Mouse (Mus musculus) left cerebral cortex, postnatal 4 days (tissue): ENCODE results near the gene Gspt1. TPM values are rescaled to one million over a fixed set of nuclear protein-coding genes. Genes with fewer than 3 reads are reported as not detected.
"Not testable (repeated sequence)": the region's sequence is repeated elsewhere in the genome, so short reads cannot be mapped to it uniquely, and the experiment has no call there.

ENCODE experiments used
- DNase-seq: peaks from one replicate; pipeline ENCODE4 v3.0.0-alpha.2; 2022
- intact Hi-C: fragments of 180-260 bp; cut with DNase I; formaldehyde crosslinking; loops from one replicate; pipeline ENCODE4 v1.15.1; 2025
- total RNA-seq, 2 experiments: library from RNA; stranded (reverse); gene quantifications; 2 replicates each; pipeline ENCODE4 v1.2.3; 2021

The Gspt1 gene
- 100 to 1,000 TPM; 116 to 125 TPM for total RNA-seq

- DNase-seq: peak; percentile 99
- intact Hi-C loops: loop anchor here (5.0 kb wide), 1 partner anchor 163 kb away; no protein-coding TSS in a partner anchor
Observed at GRCm38 (mm10) chr16:11253898-11254722, at the start of gene Gspt1. Gspt1 (minus strand) TSS chr16:11254325.

GRCm38 (mm10) chr16:11303741-11304140, 49.6 kb upstream of the Gspt1 start:
- no peak for DNase-seq
- intact Hi-C loops: no loop called here

DNA sequence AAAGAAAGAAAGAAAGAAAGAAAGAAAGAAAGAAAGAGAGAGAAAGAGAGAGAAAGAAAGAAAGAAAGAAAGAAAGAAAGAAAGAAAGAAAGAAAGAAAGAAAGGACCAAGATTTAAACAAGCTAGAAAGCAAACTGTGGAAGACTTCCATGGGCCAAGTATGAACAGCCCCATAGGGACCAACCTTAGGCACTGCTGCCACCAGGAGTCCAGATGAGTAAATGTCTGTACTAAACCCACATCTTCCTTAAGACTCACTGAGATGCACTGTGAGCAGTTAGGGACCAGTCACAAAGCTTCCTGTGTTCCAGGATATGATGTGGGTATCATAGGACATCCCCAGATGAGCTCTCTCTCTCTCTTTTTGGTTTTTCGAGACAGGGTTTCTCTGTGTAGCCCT, 43.6 kb upstream of the Gspt1 start:
- intact Hi-C loops, DNase-seq: not testable (repeated sequence)

DNA sequence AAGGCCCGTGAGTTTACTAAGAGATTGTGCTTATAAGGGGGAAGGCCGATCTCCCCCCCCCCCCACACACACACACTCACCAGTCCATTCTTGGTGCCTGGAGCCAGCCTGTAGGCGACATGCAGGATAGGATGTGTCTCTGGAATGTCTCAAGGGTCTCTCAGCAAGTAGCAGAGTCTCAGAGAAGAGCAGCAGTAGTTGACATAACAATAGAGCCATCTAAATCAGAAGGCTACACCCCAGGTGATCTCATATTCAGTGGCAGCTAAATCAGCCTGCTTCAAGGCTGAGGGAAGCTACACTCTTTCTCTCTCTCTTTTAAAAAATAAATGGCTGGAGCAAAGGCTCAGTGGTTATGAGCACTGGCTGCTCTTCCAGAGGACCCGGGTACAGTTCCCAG, 41.5 kb upstream of the Gspt1 start:
- intact Hi-C loops, DNase-seq: not testable (repeated sequence)

DNA sequence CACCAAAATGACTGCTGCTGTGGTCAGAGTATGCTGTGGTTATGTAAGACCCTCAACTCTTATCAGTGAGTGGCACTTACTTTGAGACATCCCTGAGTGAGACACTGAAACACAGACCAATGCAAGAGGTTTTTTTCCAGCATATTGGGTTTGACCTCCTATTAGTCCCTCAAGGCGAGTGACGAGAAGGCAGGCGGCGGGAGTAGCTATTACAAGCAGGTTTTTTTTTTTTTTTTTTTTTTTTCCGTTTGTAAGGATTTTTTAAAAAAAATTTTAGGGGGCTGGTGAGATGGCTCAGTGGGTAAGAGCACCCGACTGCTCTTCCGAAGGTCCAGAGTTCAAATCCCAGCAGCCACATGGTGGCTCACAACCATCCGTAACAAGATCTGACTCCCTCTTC, 34.7 kb upstream of the Gspt1 start:
- DNase-seq, intact Hi-C loops: not testable (repeated sequence)

GRCm38 (mm10) chr16:11285949-11286348, 31.8 kb upstream of the Gspt1 start:
- no peak for DNase-seq
- intact Hi-C loops: no loop called here

DNA sequence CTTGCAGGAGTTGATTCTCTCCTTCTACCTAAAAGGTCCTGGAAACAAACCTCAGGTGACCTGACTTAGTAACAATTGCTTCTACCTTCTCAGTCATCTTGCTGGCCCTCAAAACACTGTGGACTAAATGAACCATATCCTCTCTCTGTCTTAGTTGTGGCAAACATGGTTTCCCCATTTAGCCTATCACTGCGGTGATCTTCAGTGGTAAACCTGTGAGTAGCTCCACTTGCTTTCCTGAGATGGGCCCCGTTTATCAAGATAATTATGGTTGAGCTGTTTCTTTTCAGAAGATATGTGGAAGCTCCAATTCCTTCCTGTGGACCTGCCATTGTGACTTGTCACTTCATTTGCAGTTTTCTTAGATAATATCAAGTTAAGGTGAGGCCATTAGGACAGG, 30.8 kb upstream of the Gspt1 start:
- intact Hi-C loops: no loop called here
- no peak for DNase-seq

DNA sequence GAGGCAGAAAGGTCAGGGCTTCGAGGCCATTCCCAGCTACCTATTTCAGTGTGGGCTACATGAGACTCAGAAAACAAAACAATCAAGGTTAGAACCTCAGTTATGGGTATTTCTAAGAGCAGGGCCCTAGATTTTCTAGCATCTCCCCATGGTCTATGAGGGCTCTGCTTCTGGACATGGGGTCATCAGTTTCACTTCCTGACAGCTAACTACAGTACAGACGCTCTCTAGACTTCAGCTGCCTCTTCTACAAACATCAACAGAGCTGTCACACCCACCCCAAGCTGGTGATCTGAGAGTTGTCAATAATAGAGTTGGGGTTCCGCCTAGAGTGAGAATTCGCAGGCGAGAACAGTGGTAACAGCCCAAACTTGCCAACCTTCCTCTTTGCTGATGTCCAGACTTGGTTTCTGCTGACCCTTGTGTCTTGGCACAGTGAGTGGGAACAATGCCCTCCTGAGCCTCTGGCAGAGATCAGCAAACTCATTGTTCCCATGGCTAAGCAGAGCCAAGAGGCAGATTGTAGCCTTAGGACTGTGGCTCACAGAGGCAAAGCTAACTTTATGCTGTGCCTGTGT, 28.6 kb upstream of the Gspt1 start:
- intact Hi-C loops: no loop called here
- no peak for DNase-seq

- no peak for DNase-seq
- intact Hi-C loops: no loop called here
Observed at GRCm38 (mm10) chr16:11278778-11279177, 24.7 kb upstream of the Gspt1 start.

DNA sequence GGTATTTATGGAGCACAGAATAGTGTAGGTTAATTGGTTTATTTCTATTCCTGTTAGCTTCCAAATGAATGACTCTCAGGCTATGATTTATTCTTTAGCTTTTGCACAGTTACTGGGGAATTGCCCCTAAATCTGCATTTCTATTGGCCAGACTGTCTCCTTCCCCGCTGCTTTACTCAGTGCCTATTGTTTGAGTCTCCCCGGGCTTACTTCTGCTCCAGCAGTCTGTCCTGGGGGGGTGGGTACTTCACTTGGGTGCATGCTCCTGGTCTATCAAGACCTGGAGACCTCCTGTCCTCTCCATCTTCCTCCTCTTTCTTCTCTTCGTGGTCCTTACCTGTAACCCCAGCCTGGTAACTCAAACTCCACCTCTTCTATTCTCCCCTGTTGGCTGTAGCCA, 22.8 kb upstream of the Gspt1 start:
- no peak for DNase-seq
- intact Hi-C loops: no loop called here

DNA sequence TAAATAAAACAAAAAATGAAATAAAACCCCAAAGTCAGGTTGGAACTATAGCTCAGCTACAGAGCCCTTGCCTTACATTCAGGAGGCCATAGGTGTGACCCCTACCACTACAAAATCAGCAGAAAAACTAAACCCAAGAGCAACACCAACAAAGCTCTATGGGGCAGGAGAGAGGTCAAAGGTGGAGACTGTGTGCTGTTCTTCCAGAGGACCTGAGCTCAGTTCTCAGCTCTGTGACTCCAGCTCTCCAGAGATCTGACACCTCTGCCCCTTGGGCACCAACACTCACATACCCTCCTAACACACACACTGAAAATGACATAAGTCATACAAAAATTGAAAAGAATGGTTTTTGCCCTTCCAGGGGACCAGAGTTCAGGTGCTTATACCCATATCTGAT, 16.9 kb upstream of the Gspt1 start:
- intact Hi-C loops: no loop called here
- no peak for DNase-seq

DNA sequence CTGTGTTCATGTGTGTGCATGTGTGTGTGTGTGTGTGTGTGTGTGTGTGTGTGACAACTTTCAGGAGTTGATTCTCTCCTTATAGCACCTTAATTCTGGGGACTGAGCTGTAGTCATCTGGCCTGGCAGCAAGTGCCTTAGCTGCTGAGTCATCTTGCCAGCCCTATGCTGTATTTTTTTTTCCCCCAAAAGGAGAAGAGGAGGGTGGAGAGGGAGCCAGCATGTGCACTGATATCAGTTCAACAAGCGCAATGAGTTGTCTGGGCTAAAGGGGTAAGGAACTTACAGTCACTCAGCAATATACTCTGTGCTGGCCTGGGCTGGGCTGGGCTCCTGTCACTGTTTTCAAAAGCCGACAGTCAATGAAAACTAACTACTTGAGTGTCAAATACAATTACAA, 16.5 kb upstream of the Gspt1 start:
- DNase-seq: no peak
- intact Hi-C loops: no loop called here

DNA sequence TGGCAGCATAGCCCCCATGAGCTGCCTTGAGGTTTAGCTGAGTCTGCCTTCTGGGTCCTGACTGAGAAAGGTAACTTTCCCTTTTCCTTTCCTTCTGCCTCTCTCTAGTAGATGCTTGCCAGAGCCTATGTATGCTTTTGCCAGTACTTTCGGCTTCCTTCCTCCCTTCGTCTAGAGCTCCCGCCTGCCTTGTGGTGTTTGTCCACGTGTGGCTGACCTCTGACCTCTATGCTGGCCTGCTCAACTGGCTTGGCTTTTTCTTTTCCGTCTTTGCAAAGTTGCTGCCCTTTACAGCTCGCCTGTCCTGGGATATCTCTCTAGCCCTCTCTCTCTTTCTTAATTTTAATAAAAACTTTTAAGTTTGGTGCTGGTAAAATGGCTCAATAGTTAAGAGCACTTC, 15.7 kb upstream of the Gspt1 start:
- DNase-seq: no peak
- intact Hi-C loops: no loop called here

GRCm38 (mm10) chr16:11266556-11266955, 12.4 kb upstream of the Gspt1 start:
- intact Hi-C loops: no loop called here
- no peak for DNase-seq

DNA sequence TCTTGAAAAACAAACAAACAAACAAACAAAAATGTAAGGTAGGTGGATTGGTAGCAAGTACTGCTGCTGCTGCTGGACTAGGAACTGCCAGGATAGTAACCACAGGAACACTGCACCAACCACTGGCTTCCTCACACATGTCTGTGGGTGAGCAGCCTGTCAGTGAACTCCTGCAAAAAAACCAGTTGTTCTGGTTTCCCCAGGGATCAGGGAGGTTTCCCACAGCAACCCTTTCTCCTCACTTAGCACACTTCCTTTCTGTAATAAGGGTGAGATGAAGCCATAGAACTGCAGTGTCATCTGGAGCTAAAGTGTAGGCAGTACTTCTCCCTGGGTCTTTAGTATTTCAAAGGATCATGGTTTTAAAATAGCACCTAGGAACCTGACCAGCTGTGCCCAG, 9.1 kb upstream of the Gspt1 start:
- DNase-seq: no peak
- intact Hi-C loops: no loop called here

DNA sequence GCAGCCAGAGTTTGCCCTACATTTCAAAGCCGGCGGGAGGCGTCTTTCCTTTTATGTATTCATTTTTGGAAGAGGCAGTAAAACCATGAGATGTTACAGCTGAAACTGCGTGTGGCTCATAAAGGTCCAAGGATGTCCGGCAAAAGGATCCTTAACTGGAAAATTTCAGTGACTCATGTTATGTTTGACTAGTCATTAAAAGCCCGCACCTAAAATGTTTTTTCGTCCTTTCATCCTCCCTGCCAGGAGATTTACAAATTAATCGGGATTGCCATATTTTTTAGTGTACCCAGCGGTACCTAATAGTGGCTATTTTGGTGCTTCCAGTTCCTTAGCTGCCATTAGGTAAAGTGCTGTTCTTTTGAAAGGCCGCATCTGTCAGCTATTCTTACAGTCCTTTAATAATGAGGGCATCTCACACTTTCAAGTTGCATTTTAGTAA, 619 bp upstream of the Gspt1 start:
- intact Hi-C loops: loop anchor here (5.0 kb wide), 1 partner anchor 163 kb away; no protein-coding TSS in a partner anchor
- DNase-seq: no peak

- DNase-seq: peak; percentile 44
- intact Hi-C loops: loop anchor here (5.0 kb wide), 1 partner anchor 164 kb away; no protein-coding TSS in a partner anchor
Observed at GRCm38 (mm10) chr16:11253065-11253831, 877 bp downstream of the Gspt1 start.

- intact Hi-C loops: no loop called here
- DNase-seq: no peak
Observed at GRCm38 (mm10) chr16:11247791-11248190, 6.3 kb downstream of the Gspt1 start.

DNA sequence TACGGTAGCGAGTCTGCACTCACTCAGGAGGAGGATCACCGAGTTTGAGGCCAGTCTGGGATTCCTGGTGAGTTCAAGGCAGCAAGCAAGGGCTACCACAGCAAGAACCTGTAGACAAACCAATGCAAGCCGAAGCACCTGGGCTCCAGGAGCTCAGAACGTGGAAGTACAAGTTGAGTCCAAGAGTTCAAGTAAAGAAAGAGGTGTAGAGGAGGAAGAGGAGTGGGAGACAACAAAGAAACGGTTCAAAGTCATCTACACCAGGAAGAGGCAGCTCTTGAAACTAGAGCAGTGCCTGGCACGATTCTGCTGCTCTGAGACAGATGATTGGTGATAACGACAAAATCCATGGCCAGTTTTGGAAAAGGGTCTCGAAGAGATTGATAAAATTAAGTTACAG, 8.4 kb downstream of the Gspt1 start:
- intact Hi-C loops: no loop called here

GRCm38 (mm10) chr16:11242401-11242800, 11.7 kb downstream of the Gspt1 start:
- no peak for DNase-seq
- intact Hi-C loops: no loop called here

More for the DNA sequence above, 8.4 kb downstream of the Gspt1 start:
- no peak for DNase-seq

DNA sequence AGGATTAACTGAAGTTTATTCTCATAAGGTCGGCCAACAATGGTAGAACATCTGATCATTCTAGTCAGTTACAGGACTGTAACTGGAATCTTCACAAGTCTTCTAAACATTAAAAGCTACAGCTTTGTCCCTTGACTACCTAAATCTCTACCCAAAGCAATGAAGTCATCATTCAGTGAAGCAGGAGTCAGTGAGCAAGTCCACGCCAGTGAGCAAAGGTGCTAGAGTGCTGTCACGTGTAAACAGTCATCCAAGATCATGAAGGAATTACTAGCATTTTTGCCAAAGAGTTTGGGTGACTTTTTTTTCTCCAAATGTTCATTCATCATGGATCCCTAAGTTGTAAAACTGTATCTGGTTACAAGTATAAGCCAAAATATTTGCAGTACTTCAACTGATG, 36.3 kb downstream of the Gspt1 start:
- no peak for DNase-seq
- intact Hi-C loops: no loop called here
